Mouse (Mus musculus) left cerebral cortex, adult 11 months (tissue): ENCODE results near the gene Fcgr2b.
A peak's percentile ranks its signal among the peaks of the same experiment; 100 is the strongest.
"Not testable (repeated sequence)": the region's sequence is repeated elsewhere in the genome, so short reads cannot be mapped to it uniquely, and the experiment has no call there.

ENCODE experiments used
- DNase-seq: peaks from one replicate; pipeline ENCODE4 v3.0.0; 2022; ENCODE audit warnings: low spot score

The Fcgr2b gene

DNA sequence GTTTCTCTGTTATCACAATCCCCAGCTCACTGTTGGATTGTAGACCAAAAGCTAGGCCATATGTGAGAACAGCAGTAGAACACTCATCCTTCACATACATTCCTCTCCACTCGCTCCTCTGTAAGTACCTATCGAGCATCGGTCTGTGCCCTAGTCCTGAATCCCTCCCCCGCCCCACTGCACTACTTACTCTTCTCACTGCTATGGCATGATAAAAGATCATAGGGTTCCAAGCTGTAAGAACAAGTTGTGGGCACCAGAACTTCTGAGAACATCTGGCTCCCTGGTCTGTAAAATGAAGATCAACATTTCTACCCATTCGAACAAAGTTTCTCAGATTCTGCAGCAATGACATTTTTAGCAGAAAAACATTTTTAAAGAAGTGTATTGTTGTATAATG, at the start of gene Fcgr2b:
Gene Fcgr2b, minus strand, starts transcription at position 101 of the 400 bp plus-strand sequence.
- no peak for DNase-seq

DNA sequence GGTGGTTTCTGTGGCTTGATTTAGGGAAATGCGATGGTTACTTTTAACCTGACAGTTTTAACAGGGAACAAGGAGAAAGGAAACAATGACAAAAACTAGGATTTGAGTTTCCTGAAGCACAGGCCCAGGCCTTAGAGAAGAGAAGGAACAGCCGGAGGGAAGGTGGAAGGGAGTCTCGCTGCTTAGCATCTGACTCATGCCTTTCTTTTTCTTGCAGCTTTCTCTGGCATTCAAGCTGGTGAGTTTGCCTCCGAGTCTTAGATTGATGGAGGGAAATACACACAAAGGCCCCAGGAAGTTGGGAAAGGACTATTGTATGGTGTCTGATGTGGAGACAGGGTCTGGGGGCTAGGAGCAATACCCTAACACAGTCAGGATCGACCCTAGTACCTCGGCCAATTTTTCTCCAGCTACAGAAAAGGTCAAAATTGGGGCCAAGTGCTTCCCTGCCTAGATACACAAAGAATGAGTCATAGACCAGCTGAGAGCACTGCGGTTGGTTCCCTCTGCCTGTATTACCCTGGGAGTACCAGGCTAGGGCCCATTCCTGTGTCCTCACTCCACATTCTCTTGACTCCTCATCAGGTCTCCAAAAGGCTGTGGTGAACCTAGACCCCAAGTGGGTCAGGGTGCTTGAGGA, 43.1 kb upstream of the Fcgr2b start:
- no peak for DNase-seq

DNA sequence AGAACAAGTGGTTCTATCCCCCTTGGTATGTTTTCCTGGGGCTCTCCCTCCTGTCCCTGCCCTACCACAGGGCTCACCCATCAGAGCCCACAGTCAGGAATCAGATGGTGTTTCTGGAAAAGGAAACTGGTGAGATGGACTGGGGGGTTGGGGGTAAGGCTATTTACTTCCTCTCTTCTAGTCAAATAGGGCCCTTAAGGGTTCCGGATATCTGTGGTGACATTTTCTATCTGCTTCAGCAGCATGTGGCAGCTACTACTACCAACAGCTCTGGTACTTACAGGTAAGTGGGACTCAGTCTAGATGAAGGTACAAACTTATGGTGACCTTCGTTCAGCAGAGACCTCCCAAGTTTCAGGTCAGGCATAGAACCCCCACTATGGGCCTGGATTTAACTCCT, 42.4 kb upstream of the Fcgr2b start, which contains the start of gene Fcgr4:
Gene Fcgr4, plus strand, starts transcription at position 184 of the 400 bp plus-strand sequence.
- DNase-seq, result no peak

GRCm38 (mm10) chr1:171017468-171018158, 41.3 kb upstream of the Fcgr2b start:
- DNase-seq, result no peak

DNA sequence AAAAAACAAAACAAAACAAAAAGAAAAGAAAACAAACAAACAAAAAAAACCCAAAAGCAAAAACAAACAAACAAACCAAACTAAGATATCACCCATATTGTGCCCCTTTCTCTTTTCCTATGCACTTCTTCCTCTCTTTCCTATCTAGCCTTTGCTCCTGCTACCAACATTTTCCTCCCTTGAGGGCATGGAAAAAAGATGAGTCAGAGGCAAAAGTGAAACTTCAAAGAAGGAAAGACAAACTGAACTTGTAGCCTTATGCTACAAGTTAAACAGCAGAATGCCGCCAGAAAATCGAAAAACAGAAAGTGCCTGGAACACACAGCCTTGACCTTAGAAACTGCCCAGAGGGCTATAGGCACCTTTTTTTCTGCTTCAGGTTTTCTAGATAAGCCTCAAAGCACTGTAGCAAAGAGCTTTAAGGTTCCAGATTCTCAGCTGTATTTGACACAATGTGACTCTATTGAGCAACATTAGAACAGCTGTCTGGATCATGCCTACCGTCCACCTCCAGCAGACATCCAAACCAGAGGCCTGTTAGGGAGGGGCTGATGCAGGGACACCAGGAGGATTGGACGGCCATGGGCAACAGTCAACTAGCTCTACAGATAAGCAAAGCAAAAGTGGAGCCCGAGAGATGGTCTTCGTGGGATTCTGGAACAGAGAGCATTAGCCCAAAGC, 40.5 kb upstream of the Fcgr2b start:
- DNase-seq, result no peak

DNA sequence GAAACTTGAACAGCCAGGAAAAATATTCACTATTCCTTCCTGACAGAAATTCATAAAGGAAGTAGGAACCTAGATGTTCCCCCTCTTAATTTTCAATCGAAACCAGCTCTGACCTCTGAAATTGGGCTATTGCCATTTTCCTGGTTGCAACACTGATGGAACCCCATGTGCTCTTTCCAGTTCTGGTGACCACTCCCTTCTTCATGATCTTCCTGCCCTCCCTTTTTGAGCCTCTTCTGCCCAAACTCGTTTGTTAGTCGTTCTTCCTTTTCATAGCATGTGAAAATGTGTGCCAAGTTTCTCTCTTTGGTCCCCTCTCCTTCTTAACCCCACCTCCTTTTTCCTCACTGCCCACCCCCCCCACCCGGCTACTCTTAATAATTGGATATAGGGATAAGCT, 35.4 kb upstream of the Fcgr2b start:
- DNase-seq, result no peak

- no peak for DNase-seq
These were observed 30.6 kb upstream of the Fcgr2b start for GRCm38 (mm10) chr1:171006905-171007304.

GRCm38 (mm10) chr1:171006335-171006734, 30.0 kb upstream of the Fcgr2b start:
- no peak for DNase-seq

- DNase-seq, result no peak
These were observed 29.2 kb upstream of the Fcgr2b start for GRCm38 (mm10) chr1:171005586-171005985.

GRCm38 (mm10) chr1:171005081-171005480, 28.7 kb upstream of the Fcgr2b start:
- no peak for DNase-seq

- no peak for DNase-seq
These were observed 23.5 kb upstream of the Fcgr2b start for GRCm38 (mm10) chr1:170999811-171000210.

GRCm38 (mm10) chr1:170997756-170998655, 21.7 kb upstream of the Fcgr2b start:
- DNase-seq, result peak; percentile 62

DNA sequence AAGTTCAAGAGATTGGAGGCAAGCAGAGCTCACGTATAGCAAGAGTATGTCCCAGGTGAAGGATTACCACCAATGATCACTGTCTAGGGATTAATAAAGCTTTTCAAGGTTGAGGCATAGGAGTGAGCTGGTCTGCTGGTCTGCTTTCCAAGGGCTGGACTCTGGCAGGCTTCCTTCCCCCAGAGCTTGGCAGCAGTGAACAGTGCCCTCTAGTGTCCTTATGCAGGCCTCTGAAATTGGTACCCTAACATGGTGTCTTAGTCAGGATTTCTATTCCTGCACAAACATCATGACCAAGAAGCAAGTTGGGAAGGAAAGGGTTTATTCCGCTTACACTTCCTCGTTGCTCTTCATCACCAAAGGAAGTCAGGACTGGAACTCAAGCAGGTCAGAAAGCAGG, 20.4 kb upstream of the Fcgr2b start:
- peak; percentile 54 for DNase-seq

GRCm38 (mm10) chr1:170996034-170996433, 19.7 kb upstream of the Fcgr2b start:
- DNase-seq, result no peak

- peak; percentile 18 for DNase-seq
These were observed 16.2 kb upstream of the Fcgr2b start for GRCm38 (mm10) chr1:170992550-170992949.

- DNase-seq, result no peak
These were observed 13.3 kb upstream of the Fcgr2b start for GRCm38 (mm10) chr1:170989656-170990055.

GRCm38 (mm10) chr1:170985861-170986260, 9.5 kb upstream of the Fcgr2b start:
- DNase-seq, result no peak

DNA sequence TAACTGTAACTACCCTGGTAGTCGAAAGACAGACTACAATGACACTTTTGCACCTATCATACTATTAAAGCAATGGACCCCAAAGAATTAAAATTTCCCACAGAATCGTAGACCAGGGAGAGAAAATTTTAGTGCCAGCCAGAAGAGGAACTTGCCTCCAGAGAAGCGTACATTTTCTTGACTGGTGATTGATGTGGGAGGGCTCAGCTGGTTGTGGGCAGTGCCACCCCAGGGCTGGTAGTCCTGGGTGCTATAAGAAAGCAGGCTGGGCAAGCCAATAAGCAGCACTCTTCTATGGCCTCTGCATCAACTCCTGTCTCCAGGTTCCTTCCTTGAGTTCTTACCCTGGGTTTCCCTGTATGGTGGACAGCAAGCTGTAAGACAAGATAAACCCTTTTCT, 8.7 kb upstream of the Fcgr2b start:
- DNase-seq, result no peak

- DNase-seq, result no peak
These were observed 6.7 kb upstream of the Fcgr2b start for GRCm38 (mm10) chr1:170983066-170983465.

- no peak for DNase-seq
These were observed 6.0 kb upstream of the Fcgr2b start for GRCm38 (mm10) chr1:170982301-170982700.

DNA sequence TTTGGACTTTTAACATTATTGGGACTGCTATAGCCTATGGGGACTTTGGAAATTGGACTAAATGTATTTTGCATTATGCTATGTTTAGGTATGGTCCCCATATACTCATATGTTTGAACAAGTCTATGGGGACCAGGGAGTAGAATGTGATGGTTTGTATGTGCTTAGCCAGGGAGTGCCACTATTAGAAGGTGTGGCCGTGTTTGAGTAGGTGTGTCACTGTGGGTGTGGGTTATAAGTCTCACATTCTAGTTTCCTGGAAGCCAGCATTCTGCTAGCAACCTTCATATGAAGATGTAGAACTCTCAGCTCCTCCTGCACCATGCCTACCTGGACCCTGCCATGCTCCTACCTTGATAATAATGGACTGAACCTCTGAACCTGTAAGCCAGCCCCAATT, 5.3 kb upstream of the Fcgr2b start:
- not testable (repeated sequence) for DNase-seq

DNA sequence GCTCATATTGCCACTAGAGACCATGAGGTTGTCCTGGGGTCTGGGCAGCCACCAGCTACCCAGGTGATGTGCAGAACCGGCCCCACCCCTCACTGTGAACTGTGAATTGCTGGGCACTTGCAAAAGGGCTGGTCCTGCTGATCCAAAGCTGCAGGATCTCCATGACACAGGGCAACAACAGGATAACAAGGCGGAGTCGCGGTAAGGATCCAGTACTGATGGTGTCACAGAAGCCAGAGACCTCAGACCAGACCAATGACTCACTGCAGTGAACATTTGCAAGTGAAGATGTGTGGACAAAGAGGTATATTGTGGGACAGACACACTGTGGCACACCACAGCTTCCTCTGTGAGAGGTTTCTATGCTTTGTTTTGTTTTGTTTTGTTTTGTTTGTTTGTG, 2.3 kb upstream of the Fcgr2b start:
- DNase-seq, result no peak
